In genomic region chr5:96847986-96848385, GRCm38 (mm10) we compare ENCODE assay signal across 18 mouse cellular contexts. TPM values are rescaled to one million over a fixed set of nuclear protein-coding genes. Genes with fewer than 3 reads are reported as not detected.
DNase-seq lines count a peak whose midpoint lies in the region; ATAC-seq and TF ChIP-seq lines count a peak whose summit lies in the region.
"Had no signal": no experiment of that assay in that cellular context is flagged by ENCODE, and none has a peak within 500 bp of the region (broad histone marks: within the 10 kb centered on the region; RNA-seq: fewer than 3 reads in every experiment).

No protein-coding gene starts in this region.

- no peak overlapping the region for H3K4me3 ChIP-seq in testis, adult 2 months (ENCODE audit: control insufficient read depth, low read depth, low read length)
- H3K4me3 ChIP-seq: embryonic facial prominence, embryonic 13.5 days; forebrain, embryonic 13.5 days; gastrocnemius, adult 2 months; hindbrain, embryonic 12.5 days had no signal

- H3K27me3 ChIP-seq in testis, adult 2 months (ENCODE audit: control insufficient read depth, insufficient read depth, low read length), result no peaks in the 10 kb centered on the region
- H3K27me3 ChIP-seq: embryonic facial prominence, embryonic 13.5 days; forebrain, embryonic 13.5 days; hindbrain, embryonic 12.5 days; Patski had no signal

- no peaks in the 10 kb centered on the region for H3K36me3 ChIP-seq in testis, adult 2 months (ENCODE audit: control insufficient read depth, insufficient read depth, low read length)
- H3K36me3 ChIP-seq: embryonic facial prominence, embryonic 13.5 days; hindbrain, embryonic 12.5 days had no signal

- no peak for TF ChIP-seq POLR2A in testis, adult 2 months (IDR thresholded peaks at IDR 0.05; ENCODE audit: control insufficient read depth, low read depth, low read length)

- H3K4me1 ChIP-seq in testis, adult 2 months (ENCODE audit: control insufficient read depth, insufficient read depth, low read length), result no peaks in the 10 kb centered on the region; the same call in 1 of the 2 replicates
- H3K4me1 ChIP-seq: embryonic facial prominence, embryonic 13.5 days; forebrain, embryonic 13.5 days; hindbrain, embryonic 12.5 days had no signal

- peak overlapping the region; percentile 66; the same call in 1 of the 2 replicates for H3K27ac ChIP-seq in testis, adult 2 months (ENCODE audit: control insufficient read depth, insufficient read depth, low read depth, low read length)
- H3K27ac ChIP-seq: embryonic facial prominence, embryonic 13.5 days; forebrain, embryonic 13.5 days; gastrocnemius, adult 2 months; hindbrain, embryonic 12.5 days; hindbrain, postnatal 0 days had no signal

- no peak for TF ChIP-seq CTCF in testis, adult 2 months (IDR thresholded peaks at IDR 0.05; ENCODE audit: control insufficient read depth, insufficient read depth, insufficient replicate concordance, low read depth, low read length)

- 0 out of 2 replicates have a peak, but pooled peaks have one; percentile 11 for ATAC-seq in megakaryocyte progenitor cell, adult 5-6 weeks (replicated peaks; ENCODE audit: poor library complexity)
- no peak for ATAC-seq in megakaryocyte, adult 5-6 weeks (ENCODE audit: poor library complexity, severe bottlenecking)
- ATAC-seq: forebrain, embryonic 13.5 days; hindbrain, postnatal 0 days; Patski had no signal

- DNase-seq in testis, postnatal 14 days (ENCODE audit: low spot score), result no peak
- DNase-seq in R1 (ENCODE audit: low read depth, low spot score), result peak; percentile 63
- DNase-seq in layer of hippocampus, adult 9-11 months, result no peak
- DNase-seq: cerebellum, adult 11-12 months; cerebellum, adult 9-10 months; cerebellum, postnatal 36 days; gastrocnemius, adult 2 months; gastrocnemius, postnatal 25 days; heart, postnatal 10 days; heart, postnatal 4 days had no signal

RNA-seq across cellular contexts. Expression of gene Anxa3, which starts 54.8 kb away (rescaled TPM):
- polyA plus RNA-seq in testis, adult 2 months (2012; rRNA removed), result 51.1 and 65.4 TPM in 2 replicates
- 514 and 552 TPM in 2 replicates for total RNA-seq in megakaryocyte progenitor cell, adult 5-6 weeks (2015)
- total RNA-seq in megakaryocyte progenitor cell, adult 5-6 weeks (2017), result 313 and 351 TPM in 2 replicates
- 256 and 288 TPM in 2 replicates for total RNA-seq in megakaryocyte, adult 5-6 weeks (2015)
- 148 and 165 TPM in 2 replicates for total RNA-seq in megakaryocyte, adult 5-6 weeks (2017)
